Mouse (Mus musculus) heart, adult 2 months (tissue): Measurements from ENCODE around the gene Grifin.

Experiments
- CTCF ChIP-seq: fragments of 200-600 bp; IDR thresholded peaks from 2 replicates; pipeline ENCODE4 v1.8.1; 2022; ENCODE audit warnings: antibody characterized with exemption, mild to moderate bottlenecking, moderate library complexity
- EP300 ChIP-seq: fragments of 200-500 bp; IDR thresholded peaks from 2 replicates; pipeline ENCODE4 v1.6.1; 2011; ENCODE audit warnings: low read depth, low read length, control low read depth; ENCODE audit not compliant: insufficient read depth

DNA sequence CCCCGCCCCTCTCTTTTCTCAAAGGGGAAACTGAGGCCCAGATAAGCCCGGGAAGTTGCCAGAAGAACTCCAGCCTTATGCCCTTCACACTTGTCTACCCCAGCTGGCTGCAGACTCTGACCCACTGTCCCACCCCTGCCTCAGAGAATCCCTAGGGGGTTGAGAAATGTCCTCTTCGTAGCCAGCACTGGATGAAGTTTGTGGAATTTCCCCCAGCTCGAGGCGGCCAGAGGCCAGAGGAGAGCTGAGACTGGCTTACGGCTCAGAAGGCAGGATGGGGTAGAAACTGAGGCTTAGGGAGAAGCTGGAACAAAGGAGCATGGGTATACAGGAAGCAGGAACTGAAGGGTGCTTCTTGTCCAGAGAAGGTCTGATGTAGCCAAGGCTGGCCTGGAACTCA is 7.7 kb upstream of the Grifin start:
- TF ChIP-seq CTCF (no peak), EP300 (0 out of 2 replicates have a peak, but pooled peaks have one; percentile 28)
